Mouse (Mus musculus) thymus, postnatal 4 days (tissue): Measurements from ENCODE around the gene Tcf20.
"Not testable (repeated sequence)": the region's sequence is repeated elsewhere in the genome, so short reads cannot be mapped to it uniquely, and the experiment has no call there.

Experiments used
- DNase-seq: peaks from one replicate; pipeline ENCODE4 v3.0.0; 2021

Gene Tcf20

DNA sequence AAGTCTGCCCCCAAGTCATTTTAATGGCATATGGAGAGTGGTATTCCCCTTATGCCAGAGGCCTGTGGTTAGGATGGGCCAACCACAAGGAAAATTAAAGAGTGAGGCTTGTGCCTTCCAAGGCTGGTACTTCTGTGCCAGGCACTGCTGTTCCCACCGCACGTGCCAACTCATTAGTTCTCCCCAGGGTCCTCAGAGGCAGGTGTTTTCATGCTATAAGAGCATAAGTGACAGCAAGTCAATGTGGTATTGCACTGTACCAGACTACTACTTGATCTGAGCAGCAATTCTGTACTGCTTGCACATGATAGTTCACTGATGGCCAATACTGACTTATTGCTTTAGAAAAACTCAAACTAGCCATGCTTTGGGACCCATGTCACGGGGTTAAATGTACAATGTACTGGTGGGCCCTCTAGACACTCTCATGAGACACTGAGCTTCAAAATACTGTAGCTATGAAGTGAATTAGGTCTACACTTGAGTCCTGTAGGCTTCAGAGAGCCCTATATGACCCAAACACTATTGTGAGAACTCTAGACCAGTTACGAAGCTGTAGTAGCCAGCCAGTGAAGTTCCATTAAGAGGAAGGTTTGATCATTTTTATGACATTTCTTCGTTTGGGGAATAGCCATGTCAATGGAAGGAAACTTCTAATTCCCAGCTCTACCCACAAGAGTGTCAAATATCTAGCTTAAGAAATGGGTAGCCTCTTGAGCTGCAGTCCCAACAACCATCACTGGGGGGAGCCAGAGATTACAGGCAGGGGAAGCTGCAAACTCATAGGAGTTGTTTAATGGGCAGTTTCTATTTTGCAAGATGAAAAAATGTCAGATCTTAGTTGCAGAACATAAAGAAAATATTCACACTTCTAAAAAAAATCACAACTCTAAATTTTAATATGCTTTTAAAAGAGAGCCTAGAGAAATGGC, 182.7 kb downstream of the Tcf20 start:
- DNase-seq: peak; percentile 89

DNA sequence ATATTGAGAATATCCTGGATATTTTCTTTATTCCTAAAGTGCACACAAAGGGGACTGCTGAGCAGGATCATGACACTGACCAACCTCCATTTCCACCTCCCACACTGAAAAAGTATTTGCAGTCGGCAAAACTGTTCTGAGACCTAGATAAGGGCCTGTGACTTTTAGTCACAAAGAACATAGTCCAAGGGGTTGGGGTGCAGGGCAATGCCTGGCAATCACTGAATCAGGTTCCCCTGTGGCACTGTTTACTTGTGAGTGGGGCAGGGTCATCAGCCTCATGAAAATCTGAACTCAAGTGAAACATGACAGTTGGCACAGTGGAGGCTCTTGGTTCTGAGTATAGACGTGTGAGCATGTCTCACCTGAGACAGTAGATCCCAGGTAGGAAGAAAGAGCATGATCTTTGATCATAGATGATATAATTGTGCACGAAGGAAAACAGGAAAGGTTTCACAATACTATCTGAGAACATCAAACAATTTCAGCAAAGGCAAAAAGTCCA, 191.7 kb downstream of the Tcf20 start:
- no peak for DNase-seq

DNA sequence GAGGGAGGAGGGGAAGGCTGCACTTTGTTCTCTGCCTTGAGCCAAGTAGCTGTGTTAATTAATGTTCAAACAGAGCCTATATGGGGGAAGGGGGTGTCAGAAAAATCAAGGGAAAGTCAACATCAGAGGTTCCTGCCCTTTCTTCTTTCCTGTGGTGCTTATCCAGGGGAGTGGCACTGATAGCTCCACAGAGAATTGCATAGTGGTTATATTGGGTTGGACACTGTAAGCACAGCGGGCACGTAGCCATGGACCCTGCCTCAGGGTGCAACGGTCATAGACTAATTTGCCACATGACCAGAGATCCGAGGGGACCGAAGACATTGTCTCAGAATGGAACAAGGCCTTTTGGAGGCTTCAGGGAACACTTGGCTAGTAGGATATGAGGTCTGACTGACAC, 193.4 kb downstream of the Tcf20 start, which contains the start of gene Cyp2d26:
Cyp2d26 (minus strand) TSS at position 18 of the 400 bp plus-strand sequence.
- DNase-seq: no peak

DNA sequence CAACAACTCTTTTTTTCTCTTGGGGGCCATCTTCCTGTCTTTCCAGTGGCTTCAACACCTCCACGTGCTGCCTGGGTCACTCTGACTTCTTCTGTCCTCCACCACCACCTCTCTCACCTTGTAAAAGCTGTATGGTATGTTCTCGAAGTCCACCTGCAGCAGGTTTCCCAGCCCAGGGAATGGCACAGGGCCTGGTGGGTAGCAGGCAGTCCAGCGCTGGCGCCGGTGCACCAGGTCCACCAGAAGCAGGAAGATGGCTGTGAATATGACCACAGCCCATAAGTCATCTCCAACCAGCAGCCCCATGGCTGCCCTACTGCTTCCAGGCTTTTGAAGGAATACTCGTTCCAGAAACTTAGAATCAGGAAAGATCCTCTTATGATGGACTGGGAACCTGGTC, 193.8 kb downstream of the Tcf20 start:
- no peak for DNase-seq

DNA sequence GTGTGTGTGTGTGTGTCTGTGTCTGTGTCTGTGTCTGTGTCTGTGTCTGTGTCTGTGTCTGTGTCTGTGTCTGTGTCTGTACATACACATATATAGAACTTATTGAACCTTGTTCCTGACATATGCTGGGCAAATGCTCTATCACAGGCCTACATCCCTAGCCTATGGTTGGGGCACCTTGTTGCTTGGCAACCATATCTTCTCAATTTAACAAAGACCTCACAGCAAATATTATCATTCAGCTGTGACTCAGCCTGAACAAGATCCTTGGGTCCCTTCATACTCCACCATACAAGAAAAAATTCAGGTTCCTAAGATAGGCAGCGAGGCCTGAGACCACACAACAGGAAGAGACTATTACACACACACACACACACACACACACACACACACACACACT, 194.2 kb downstream of the Tcf20 start:
- no peak for DNase-seq

DNA sequence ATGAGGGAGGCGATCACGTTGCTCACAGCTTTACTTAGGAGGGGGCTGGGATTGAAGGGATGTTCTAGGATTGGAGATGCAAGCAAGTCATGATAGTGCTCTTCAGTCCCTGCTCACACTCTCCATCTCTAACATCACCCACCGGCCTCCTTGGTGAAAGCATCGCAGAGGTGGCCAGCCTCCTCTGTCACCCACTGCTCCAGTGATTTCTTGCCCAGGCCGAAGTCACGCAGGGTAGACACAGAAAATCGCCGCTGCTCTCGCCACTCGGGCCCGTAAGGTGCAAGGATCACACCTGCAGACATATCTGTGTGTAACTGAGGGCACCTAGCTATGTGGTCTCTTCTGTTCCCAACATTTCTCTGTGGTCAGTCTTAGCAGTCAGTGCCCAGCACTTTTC, 195.1 kb downstream of the Tcf20 start:
- no peak for DNase-seq

DNA sequence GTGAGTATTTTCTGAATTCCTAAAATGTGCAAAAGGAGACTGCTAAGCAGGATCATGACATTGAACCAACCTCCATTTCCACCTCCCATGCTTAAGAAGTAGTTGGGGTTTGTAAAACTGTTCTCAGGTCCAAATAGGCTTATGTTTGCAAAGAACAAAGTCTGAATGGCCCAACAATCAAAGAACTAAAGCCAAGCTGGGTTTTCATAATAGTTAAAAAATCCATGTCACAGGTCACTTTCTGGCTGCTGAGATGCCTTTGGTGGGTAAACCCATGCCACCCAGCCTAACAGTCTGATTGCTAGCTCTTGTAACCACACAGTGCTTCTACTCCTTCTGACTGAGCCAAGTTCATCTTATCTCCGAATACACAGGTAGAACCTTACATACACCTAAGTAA, 203.1 kb downstream of the Tcf20 start:
- no peak for DNase-seq

DNA sequence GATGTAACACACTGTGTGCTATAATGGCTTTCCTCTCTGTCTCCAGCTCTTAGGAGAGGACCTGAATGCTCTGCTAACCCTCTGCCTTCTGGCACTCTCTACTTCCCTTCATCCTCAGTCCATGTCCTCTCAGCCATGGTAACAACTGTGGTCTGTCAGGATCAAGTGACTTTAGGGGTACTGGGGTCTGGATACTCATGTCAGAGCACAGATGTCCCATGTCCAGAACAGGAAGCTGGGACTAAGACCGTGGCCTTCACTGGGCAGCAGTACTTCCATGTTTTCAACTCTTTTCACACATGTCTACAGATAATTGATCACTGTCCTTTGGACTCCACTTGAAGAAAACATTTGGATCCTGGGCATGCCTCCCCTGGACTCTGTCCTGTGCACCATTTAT, 203.9 kb downstream of the Tcf20 start:
- no peak for DNase-seq

DNA sequence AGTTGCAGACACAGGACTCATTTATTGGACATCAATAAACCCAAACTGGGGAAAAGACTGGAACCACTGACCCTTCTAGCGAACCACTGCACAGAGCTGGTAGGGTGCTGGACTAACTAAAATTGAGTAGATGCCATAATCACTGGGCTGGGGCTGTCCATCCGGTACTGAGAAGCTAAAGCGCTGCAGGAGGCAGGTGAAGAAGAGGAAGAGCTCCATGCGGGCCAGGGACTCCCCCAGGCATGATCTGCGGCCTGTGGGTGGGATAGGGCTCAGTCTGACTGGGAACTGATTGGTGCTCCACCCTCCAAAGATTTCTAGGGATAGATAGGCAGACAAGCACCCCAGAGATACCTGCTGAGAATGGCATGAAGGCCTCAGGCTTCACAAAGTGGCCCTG, 209.8 kb downstream of the Tcf20 start:
- DNase-seq: not testable (repeated sequence)

DNA sequence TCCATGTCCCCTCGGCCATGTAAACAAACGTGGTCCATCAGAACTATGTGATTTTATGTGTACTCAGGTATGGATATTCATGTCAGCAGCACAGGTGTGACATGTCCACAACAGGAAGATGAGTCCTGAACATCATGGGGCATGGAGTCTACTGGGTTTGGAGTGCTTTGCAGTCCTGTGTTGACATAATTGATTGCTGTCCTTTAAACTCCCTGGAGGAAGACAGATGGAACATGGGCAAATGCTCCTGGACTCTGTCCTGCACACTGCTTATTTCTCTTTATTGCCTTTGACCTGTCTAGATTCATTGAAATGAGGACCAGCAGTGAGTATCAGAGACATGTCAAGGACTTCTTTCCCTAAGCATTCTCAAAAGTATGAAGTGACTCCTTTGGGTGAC, 221.7 kb downstream of the Tcf20 start:
- DNase-seq: no peak

DNA sequence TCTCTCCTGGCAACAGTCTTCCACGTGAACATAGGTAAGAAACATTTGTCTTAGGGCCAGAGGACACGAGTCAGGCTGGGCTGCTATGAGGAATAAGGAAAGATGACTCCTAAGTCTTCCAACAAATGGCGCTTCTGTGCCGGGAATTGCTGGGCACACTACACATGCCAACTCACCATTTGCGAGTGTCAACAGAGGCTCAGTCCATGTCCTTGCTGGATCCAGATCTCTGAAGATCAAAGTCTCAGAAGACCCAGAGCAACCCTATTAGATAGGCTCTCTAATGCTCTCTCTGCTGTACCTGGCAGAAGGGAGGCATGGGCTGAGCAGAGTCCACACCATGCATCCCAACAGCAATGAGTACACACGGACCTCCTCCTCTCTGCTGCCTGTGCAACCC, 222.8 kb downstream of the Tcf20 start:
- no peak for DNase-seq

DNA sequence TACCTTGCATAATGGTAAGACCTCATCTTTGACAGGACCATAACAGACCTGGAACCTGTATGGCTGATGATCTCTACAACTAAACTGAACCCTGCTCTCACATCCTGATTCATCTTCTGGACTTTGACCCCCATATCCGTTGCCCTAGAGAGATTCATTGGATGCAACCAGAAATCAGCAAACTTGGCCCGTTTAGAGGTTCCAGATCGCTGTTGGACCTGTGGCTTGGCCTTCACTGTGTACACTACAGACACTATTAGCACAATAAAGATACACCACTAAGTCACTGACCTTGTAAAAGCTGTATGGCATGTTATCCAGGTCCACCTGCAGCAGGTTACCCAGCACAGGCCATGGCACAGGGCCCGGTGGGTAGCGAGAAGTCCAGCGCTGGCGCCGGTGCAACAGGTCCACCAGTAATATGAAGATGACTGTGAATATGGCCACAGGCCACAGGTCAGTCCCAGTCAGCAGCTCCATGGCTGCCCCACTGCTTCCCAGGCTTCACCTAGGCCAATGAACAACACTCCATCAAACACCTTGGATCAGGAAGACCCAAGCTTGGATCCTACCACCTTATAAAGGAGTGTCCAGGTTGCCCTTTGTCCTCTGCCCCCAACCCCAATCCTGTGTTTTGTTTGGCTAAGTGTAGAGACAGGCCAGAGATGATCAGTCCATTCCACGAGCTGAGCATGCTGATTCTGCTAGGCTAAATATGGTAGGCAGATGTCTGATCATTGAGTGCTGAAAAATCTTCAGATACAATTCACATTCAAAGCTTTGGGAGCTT, 223.8 kb downstream of the Tcf20 start, which contains the start of gene Cyp2d40:
Cyp2d40 (minus strand) TSS at position 553 of the 790 bp plus-strand sequence.
- DNase-seq: no peak
